Mouse (Mus musculus) cerebellum, postnatal 4 days (tissue): ENCODE data around the gene Arpc3.

Experiments
- DNase-seq, 2 experiments: peaks; one replicate each; pipeline ENCODE4 v3.0.0; 2022; ENCODE audit warnings: low spot score in 2 of 2, mixed read lengths in 1 of 2

Gene Arpc3

GRCm38 (mm10) chr5:122391786-122392180 lies at the start of gene Arpc3:
Gene Arpc3, plus strand, starts transcription at chr5:122391878.
- peak; percentile 89 to 96 for DNase-seq

GRCm38 (mm10) chr5:122342874-122343273 lies 48.8 kb upstream of the Arpc3 start:
- no peak for DNase-seq

- DNase-seq = no peak
Measured at GRCm38 (mm10) chr5:122343768-122344167, 47.9 kb upstream of the Arpc3 start.

- DNase-seq = peak; percentile 55 to 70
Measured at GRCm38 (mm10) chr5:122344260-122344659, 47.4 kb upstream of the Arpc3 start.

- DNase-seq = no peak
Measured at GRCm38 (mm10) chr5:122345777-122346176, 45.9 kb upstream of the Arpc3 start.

GRCm38 (mm10) chr5:122353807-122354491 lies 37.7 kb upstream of the Arpc3 start, which contains the start of the genes Rad9b and Vps29:
Gene Rad9b, minus strand, starts transcription at chr5:122354233.
Gene Vps29, plus strand, starts transcription at chr5:122354369.
- DNase-seq = peak; percentile 99

- no peak for DNase-seq
Measured at GRCm38 (mm10) chr5:122354492-122355067, 37.1 kb upstream of the Arpc3 start.

- no peak for DNase-seq
Measured at GRCm38 (mm10) chr5:122371591-122372191, 20.0 kb upstream of the Arpc3 start, which contains the start of gene Gpn3. Gene Gpn3, plus strand, starts transcription at chr5:122371876.

- DNase-seq = peak; percentile 99
Measured at GRCm38 (mm10) chr5:122372192-122372769, 19.4 kb upstream of the Arpc3 start, which contains the start of gene Fam216a. Gene Fam216a, minus strand, starts transcription at chr5:122372364.

GRCm38 (mm10) chr5:122372878-122373277 lies 18.8 kb upstream of the Arpc3 start:
- no peak for DNase-seq

GRCm38 (mm10) chr5:122377101-122377833 lies 14.4 kb upstream of the Arpc3 start:
- DNase-seq = no peak

- DNase-seq = no peak
Measured at GRCm38 (mm10) chr5:122378171-122378570, 13.5 kb upstream of the Arpc3 start.

- DNase-seq = peak; percentile 61 to 79
Measured at GRCm38 (mm10) chr5:122379374-122380155, 12.1 kb upstream of the Arpc3 start.

GRCm38 (mm10) chr5:122390006-122390405 lies 1.7 kb upstream of the Arpc3 start:
- no peak for DNase-seq

GRCm38 (mm10) chr5:122390671-122391070 lies 1.0 kb upstream of the Arpc3 start:
- no peak for DNase-seq

GRCm38 (mm10) chr5:122391178-122391785 lies 396 bp upstream of the Arpc3 start:
- DNase-seq = no peak

- peak in 1 of 2 experiments; percentile 18 for DNase-seq
Measured at GRCm38 (mm10) chr5:122392227-122393004, 738 bp downstream of the Arpc3 start.

GRCm38 (mm10) chr5:122393887-122394286 lies 2.2 kb downstream of the Arpc3 start:
- DNase-seq = peak; percentile 60 to 86

- no peak for DNase-seq
Measured at GRCm38 (mm10) chr5:122396791-122397190, 5.1 kb downstream of the Arpc3 start.

GRCm38 (mm10) chr5:122397495-122397894 lies 5.8 kb downstream of the Arpc3 start:
- DNase-seq = no peak
